Mouse (Mus musculus) myocyte (in vitro differentiated cells): Measurements from ENCODE around the gene Cryaa. TPM values are rescaled to one million over a fixed set of nuclear protein-coding genes. Genes with fewer than 3 reads are reported as not detected.

Experiments used
- H3K27me3 ChIP-seq: one replicate; pipeline ENCODE4 v1.6.1; 2011; ENCODE audit not compliant: control insufficient read depth, insufficient read depth, insufficient read length
- H3K36me3 ChIP-seq: one replicate; pipeline ENCODE4 v1.6.1; 2011; ENCODE audit not compliant: control insufficient read depth, insufficient read depth
- H3K4me2 ChIP-seq: one replicate; pipeline ENCODE4 v1.6.1; 2011; ENCODE audit warnings: low read depth, control low read depth
- H3K4me3 ChIP-seq: one replicate; pipeline ENCODE4 v1.5.1; 2011; ENCODE audit warnings: mild to moderate bottlenecking, control low read depth, moderate library complexity
- H3K79me2 ChIP-seq: one replicate; pipeline ENCODE4 v1.6.1; 2011; ENCODE audit not compliant: control insufficient read depth, insufficient read depth
- H3ac ChIP-seq: one replicate; pipeline ENCODE4 v1.6.1; 2011; ENCODE audit not compliant: control insufficient read depth, insufficient read length
- CEBPB ChIP-seq: IDR thresholded peaks from 2 replicates; pipeline ENCODE4 v1.6.1; 2011; ENCODE audit warnings: mild to moderate bottlenecking, moderate library complexity; ENCODE audit not compliant: poor library complexity, insufficient read depth, severe bottlenecking
- E2F4 ChIP-seq: IDR thresholded peaks from one replicate; pipeline ENCODE4 v1.6.1; 2011; ENCODE audit warnings: mild to moderate bottlenecking, control low read depth, moderate library complexity; ENCODE audit not compliant: insufficient read depth
- MAX ChIP-seq: IDR thresholded peaks from one replicate; pipeline ENCODE4 v1.6.1; 2011; ENCODE audit warnings: low read depth, mild to moderate bottlenecking, control low read depth
- MYOD1 ChIP-seq, 3 experiments: IDR thresholded peaks; one replicate each; pipeline ENCODE4 v1.6.1; 2011; ENCODE audit warnings: control low read depth in 2 of 3, low read depth in 2 of 3, mild to moderate bottlenecking in 2 of 3, moderate library complexity in 1 of 3; ENCODE audit not compliant: insufficient read length in 2 of 3, control insufficient read depth in 1 of 3
- MYOG ChIP-seq, 3 experiments: IDR thresholded peaks; one replicate each; pipeline ENCODE4 v1.6.1; 2011; ENCODE audit warnings: control low read depth in 2 of 3, low read depth in 2 of 3, mild to moderate bottlenecking in 2 of 3; ENCODE audit not compliant: insufficient read length in 2 of 3, control insufficient read depth in 1 of 3, insufficient read depth in 1 of 3
- POLR2A ChIP-seq: IDR thresholded peaks from one replicate; pipeline ENCODE4 v1.6.1; 2011; ENCODE audit warnings: low read depth, mild to moderate bottlenecking, control low read depth, moderate library complexity; ENCODE audit not compliant: insufficient read length
- POLR2AphosphoS2 ChIP-seq: IDR thresholded peaks from one replicate; pipeline ENCODE4 v1.6.1; 2011; ENCODE audit warnings: low read depth, control low read depth; ENCODE audit not compliant: insufficient read length
- REST ChIP-seq: IDR thresholded peaks from one replicate; pipeline ENCODE4 v1.6.1; 2011; ENCODE audit warnings: mild to moderate bottlenecking, control low read depth, moderate library complexity; ENCODE audit not compliant: insufficient read depth, insufficient read length
- SRF ChIP-seq: IDR thresholded peaks from one replicate; pipeline ENCODE4 v1.6.1; 2011; ENCODE audit warnings: low read depth; ENCODE audit not compliant: control insufficient read depth, insufficient read length
- TCF12 ChIP-seq: IDR thresholded peaks from one replicate; pipeline ENCODE4 v1.6.1; 2011; ENCODE audit warnings: mild to moderate bottlenecking, control low read depth; ENCODE audit not compliant: poor library complexity, insufficient read depth, severe bottlenecking
- TCF3 ChIP-seq: IDR thresholded peaks from one replicate; pipeline ENCODE4 v1.6.1; 2011; ENCODE audit warnings: low read depth, control low read depth; ENCODE audit not compliant: insufficient read length
- USF1 ChIP-seq: IDR thresholded peaks from one replicate; pipeline ENCODE4 v1.6.1; 2011; ENCODE audit warnings: low read depth, mild to moderate bottlenecking, control low read depth, moderate library complexity
- polyA plus RNA-seq: library from polyadenylated mRNA; unstranded; fragments of >200 nt; fragmentation: generic; extraction: Trizol; gene quantifications from one replicate; pipeline ENCODE4 v1.2.1, GENCODE M21; 2012; ENCODE audit warnings: missing spikeins

Cryaa gene
- polyA plus RNA-seq, 1 experiment, result not detected

GRCm38 (mm10) chr17:31658468-31659185 lies 19.0 kb upstream of the Cryaa start, which contains the start of gene U2af1:
Gene U2af1 (minus strand): TSS chr17:31658892.
- Histone ChIP-seq H3K4me2 (peak within 1 kb of the TSS; percentile 89), H3ac (peak within 1 kb of the TSS; percentile 98), H3K4me3 (peak within 1 kb of the TSS; percentile 80), H3K27me3 (no peaks in the 10 kb centered on the region), H3K79me2 (peaks cover 47% of the 10 kb centered on the region), H3K36me3 (peaks cover 14% of the 10 kb centered on the region)
- no peak for TF ChIP-seq TCF3
- peak; percentile 52 for TF ChIP-seq E2F4
- TF ChIP-seq MYOG (IDR thresholded peaks at IDR 0.05; ENCODE audit: control insufficient read depth in 1 of 3, insufficient read depth in 1 of 3, insufficient read length in 2 of 3, low read depth in 2 of 3), result peak in 2 of 3 experiments; percentile 56 to 61
- peak in 1 of 3 experiments; percentile 34 for TF ChIP-seq MYOD1 (IDR thresholded peaks at IDR 0.05; ENCODE audit: control insufficient read depth in 1 of 3, insufficient read length in 2 of 3, low read depth in 2 of 3)
- peak; percentile 95 for TF ChIP-seq POLR2AphosphoS2
- peak; percentile 93 for TF ChIP-seq POLR2A
- TF ChIP-seq SRF, result no peak
- TF ChIP-seq MAX, result no peak
- TF ChIP-seq CEBPB, result no peak
- no peak for TF ChIP-seq USF1

GRCm38 (mm10) chr17:31660661-31661250 lies 16.9 kb upstream of the Cryaa start:
- Histone ChIP-seq H3K4me2 (no peak overlapping the region), H3K36me3 (no peaks in the 10 kb centered on the region), H3K27me3 (no peaks in the 10 kb centered on the region), H3K4me3 (no peak overlapping the region), H3ac (no peak overlapping the region), H3K79me2 (peaks cover 26% of the 10 kb centered on the region)
- TF ChIP-seq REST (no peak), E2F4 (no peak), USF1 (no peak), TCF3 (no peak), POLR2A (no peak), MAX (no peak), SRF (no peak), CEBPB (no peak), TCF12 (no peak), POLR2AphosphoS2 (no peak), MYOG (IDR thresholded peaks at IDR 0.05; ENCODE audit: control insufficient read depth in 1 of 3, insufficient read depth in 1 of 3, insufficient read length in 2 of 3, low read depth in 2 of 3) (no peak), MYOD1 (IDR thresholded peaks at IDR 0.05; ENCODE audit: control insufficient read depth in 1 of 3, insufficient read length in 2 of 3, low read depth in 2 of 3) (no peak)

GRCm38 (mm10) chr17:31662855-31663254 lies 14.8 kb upstream of the Cryaa start:
- no peaks in the 10 kb centered on the region for H3K36me3 ChIP-seq
- no peak overlapping the region for H3K4me3 ChIP-seq
- TF ChIP-seq SRF (no peak), MAX (no peak), MYOD1 (IDR thresholded peaks at IDR 0.05; ENCODE audit: control insufficient read depth in 1 of 3, insufficient read length in 2 of 3, low read depth in 2 of 3) (no peak), CEBPB (no peak)
- H3K4me2 ChIP-seq, result no peak overlapping the region
- H3K79me2 ChIP-seq, result peaks cover 5% of the 10 kb centered on the region
- H3ac ChIP-seq, result no peak overlapping the region
- no peaks in the 10 kb centered on the region for H3K27me3 ChIP-seq

DNA sequence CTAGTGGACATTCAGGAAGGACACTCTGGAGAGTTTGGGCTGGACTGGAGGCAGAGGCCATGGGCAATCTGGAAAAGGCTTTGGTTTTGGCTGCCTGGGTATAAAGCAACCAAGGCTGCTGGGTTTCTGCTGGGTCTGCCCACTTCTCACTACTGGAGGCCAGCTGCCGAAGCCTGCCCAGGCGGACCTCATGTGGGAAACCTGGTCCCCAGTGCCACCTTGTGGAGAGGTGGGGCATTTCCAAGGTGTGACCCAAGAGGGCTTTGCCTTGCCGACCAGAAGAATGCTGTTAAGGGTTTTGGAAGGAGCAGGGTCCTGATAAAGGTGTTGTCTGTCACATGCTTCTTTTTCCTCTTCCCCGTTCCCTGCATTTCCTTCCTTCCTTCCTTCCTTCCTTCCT lies 12.8 kb upstream of the Cryaa start:
- no peaks in the 10 kb centered on the region for H3K27me3 ChIP-seq

More for the DNA sequence above, 12.8 kb upstream of the Cryaa start:
- H3K36me3 ChIP-seq, result no peaks in the 10 kb centered on the region
- no peak overlapping the region for H3ac ChIP-seq
- no peak overlapping the region for H3K4me3 ChIP-seq
- no peak overlapping the region for H3K4me2 ChIP-seq
- TF ChIP-seq POLR2A, result no peak
- peak in 1 of 3 experiments; percentile 14 for TF ChIP-seq MYOD1 (IDR thresholded peaks at IDR 0.05; ENCODE audit: control insufficient read depth in 1 of 3, insufficient read length in 2 of 3, low read depth in 2 of 3)
- TF ChIP-seq SRF, result no peak
- no peak for TF ChIP-seq TCF12
- TF ChIP-seq POLR2AphosphoS2, result no peak
- no peak for TF ChIP-seq USF1
- no peak for TF ChIP-seq MAX
- TF ChIP-seq TCF3, result no peak
- TF ChIP-seq CEBPB, result no peak
- no peak for TF ChIP-seq E2F4
- TF ChIP-seq REST, result no peak
- TF ChIP-seq MYOG (IDR thresholded peaks at IDR 0.05; ENCODE audit: control insufficient read depth in 1 of 3, insufficient read depth in 1 of 3, insufficient read length in 2 of 3, low read depth in 2 of 3), result peak in 1 of 3 experiments; percentile 12
- no peaks in the 10 kb centered on the region for H3K79me2 ChIP-seq
